Mouse (Mus musculus) hindbrain, embryonic 13.5 days (tissue): ENCODE measurements around the gene Pkp4. TPM values are rescaled to one million over a fixed set of nuclear protein-coding genes. Genes with fewer than 3 reads are reported as not detected.

Source experiments
- ATAC-seq: fragments of 200-750 bp; cut with Nextera tagmentation; 2 replicates; pipeline ENCODE4 v1.8.0; 2017; ENCODE audit warnings: moderate TSS enrichment; ENCODE audit not compliant: low FRiP score
- H3K27ac ChIP-seq: fragments of 300-500 bp; sonication (generic); 2 replicates; pipeline ENCODE4 v1.5.1; 2015; ENCODE audit warnings: inconsistent platforms, mild to moderate bottlenecking, moderate library complexity
- H3K27me3 ChIP-seq: fragments of 300-500 bp; sonication (generic); 2 replicates; pipeline ENCODE4 v1.6.1; 2015; ENCODE audit warnings: mild to moderate bottlenecking, inconsistent platforms
- H3K36me3 ChIP-seq: fragments of 300-500 bp; sonication (generic); 2 replicates; pipeline ENCODE4 v1.6.1; 2015; ENCODE audit warnings: mild to moderate bottlenecking, inconsistent platforms
- H3K4me1 ChIP-seq: fragments of 300-500 bp; sonication (generic); replicated peaks from 2 replicates; pipeline ENCODE4 v1.6.1; 2015; ENCODE audit warnings: inconsistent platforms
- H3K4me2 ChIP-seq: fragments of 300-500 bp; sonication (generic); 2 replicates; pipeline ENCODE4 v1.6.1; 2015; ENCODE audit warnings: inconsistent platforms, mild to moderate bottlenecking, moderate library complexity
- H3K4me3 ChIP-seq: fragments of 300-500 bp; sonication (generic); 2 replicates; pipeline ENCODE4 v1.5.1; 2015; ENCODE audit warnings: mild to moderate bottlenecking, inconsistent platforms
- H3K9ac ChIP-seq: fragments of 300-500 bp; sonication (generic); 2 replicates; pipeline ENCODE4 v1.6.1; 2015; ENCODE audit warnings: mild to moderate bottlenecking, inconsistent platforms
- H3K9me3 ChIP-seq: fragments of 300-500 bp; sonication (generic); 2 replicates; pipeline ENCODE4 v1.6.1; 2016; ENCODE audit warnings: inconsistent platforms
- WGBS: fragments of 180-500 bp; shearing (Covaris S2); methylation state at CpG from one replicate; pipeline ENCODE4 v1.1.7; 2015; 5-methylcytosine and 5-hydroxymethylcytosine counted together
- polyA plus RNA-seq: library from polyadenylated mRNA; unstranded; fragments of >200 nt; fragmentation: Nextera tagmentation; extraction: Ambion mirVana; gene quantifications from 2 replicates; pipeline ENCODE4 v1.2.1, GENCODE M21; 2015

Gene Pkp4
- polyA plus RNA-seq, 1 experiment from 2014 or later = 18.3 TPM

- no peak overlapping the region for H3K9ac ChIP-seq
- no peak overlapping the region for H3K4me2 ChIP-seq
- no peaks in the 10 kb centered on the region for H3K9me3 ChIP-seq
- H3K4me3 ChIP-seq = no peak overlapping the region
- H3K4me1 ChIP-seq = peaks cover 17% of the 10 kb centered on the region
- H3K36me3 ChIP-seq = no peaks in the 10 kb centered on the region
- no peaks in the 10 kb centered on the region for H3K27me3 ChIP-seq
- WGBS = 64% methylated on average over 4 of the region's 4 CpGs
- no peak overlapping the region; the same call in 1 of the 2 replicates for H3K27ac ChIP-seq
- no peak for ATAC-seq
Measured at GRCm38 (mm10) chr2:59207240-59207639, 46.6 kb downstream of the Pkp4 start.

- Histone ChIP-seq H3K4me3 (no peak overlapping the region), H3K9me3 (no peaks in the 10 kb centered on the region), H3K36me3 (no peaks in the 10 kb centered on the region), H3K4me1 (peaks cover 16% of the 10 kb centered on the region), H3K9ac (no peak overlapping the region), H3K27ac (no peak overlapping the region), H3K27me3 (no peaks in the 10 kb centered on the region), H3K4me2 (no peak overlapping the region)
- ATAC-seq = no peak
- 41% methylated on average over 5 of the region's 5 CpGs for WGBS
Measured at GRCm38 (mm10) chr2:59207725-59208124, 47.1 kb downstream of the Pkp4 start.

GRCm38 (mm10) chr2:59208276-59208675, 47.6 kb downstream of the Pkp4 start:
- no peak overlapping the region for H3K4me3 ChIP-seq
- H3K27ac ChIP-seq = no peak overlapping the region
- H3K4me2 ChIP-seq = no peak overlapping the region
- no peaks in the 10 kb centered on the region for H3K9me3 ChIP-seq
- H3K4me1 ChIP-seq = peaks cover 10% of the 10 kb centered on the region
- no peaks in the 10 kb centered on the region for H3K27me3 ChIP-seq
- ATAC-seq = no peak
- no peaks in the 10 kb centered on the region for H3K36me3 ChIP-seq
- H3K9ac ChIP-seq = no peak overlapping the region
- 84% methylated on average over 9 of the region's 9 CpGs for WGBS

- no peak overlapping the region for H3K4me3 ChIP-seq
- no peaks in the 10 kb centered on the region for H3K27me3 ChIP-seq
- H3K9ac ChIP-seq = no peak overlapping the region
- ATAC-seq = no peak
- H3K27ac ChIP-seq = no peak overlapping the region
- H3K9me3 ChIP-seq = no peaks in the 10 kb centered on the region
- H3K4me1 ChIP-seq = peaks cover 4% of the 10 kb centered on the region; the same call in 1 of the 2 replicates
- WGBS = 94% methylated on average over 5 of the region's 5 CpGs
- no peak overlapping the region for H3K4me2 ChIP-seq
- no peaks in the 10 kb centered on the region for H3K36me3 ChIP-seq
Measured at GRCm38 (mm10) chr2:59211051-59211450, 50.4 kb downstream of the Pkp4 start.

- H3K4me1 ChIP-seq = 0 out of 2 replicates have a peak, but pooled peaks cover under 1% of the 10 kb centered on the region
- no peaks in the 10 kb centered on the region for H3K27me3 ChIP-seq
- no peaks in the 10 kb centered on the region for H3K9me3 ChIP-seq
- no peak overlapping the region for H3K4me3 ChIP-seq
- no peak overlapping the region for H3K9ac ChIP-seq
- no peak for ATAC-seq
- H3K27ac ChIP-seq = no peak overlapping the region
- no peaks in the 10 kb centered on the region for H3K36me3 ChIP-seq
- WGBS = 86% methylated on average over 4 of the region's 4 CpGs
- no peak overlapping the region for H3K4me2 ChIP-seq
Measured at GRCm38 (mm10) chr2:59212430-59212829, 51.8 kb downstream of the Pkp4 start.

- no peak for ATAC-seq
- Histone ChIP-seq H3K9me3 (no peaks in the 10 kb centered on the region), H3K36me3 (no peaks in the 10 kb centered on the region), H3K27me3 (no peaks in the 10 kb centered on the region), H3K4me2 (no peak overlapping the region), H3K9ac (no peak overlapping the region), H3K4me3 (no peak overlapping the region), H3K4me1 (no peaks in the 10 kb centered on the region), H3K27ac (no peak overlapping the region)
- WGBS = 94% methylated on average over 1 of the region's 1 CpGs
Measured at GRCm38 (mm10) chr2:59212846-59213245, 52.2 kb downstream of the Pkp4 start.

GRCm38 (mm10) chr2:59217931-59218330, 57.3 kb downstream of the Pkp4 start:
- H3K4me1 ChIP-seq = 0 out of 2 replicates have a peak, but pooled peaks cover 4% of the 10 kb centered on the region
- H3K4me3 ChIP-seq = no peak overlapping the region
- no peak for ATAC-seq
- H3K27me3 ChIP-seq = no peaks in the 10 kb centered on the region
- H3K9ac ChIP-seq = no peak overlapping the region
- no peak overlapping the region for H3K4me2 ChIP-seq
- H3K36me3 ChIP-seq = no peaks in the 10 kb centered on the region
- no peak overlapping the region for H3K27ac ChIP-seq
- 88% methylated on average over 6 of the region's 6 CpGs for WGBS
- H3K9me3 ChIP-seq = no peaks in the 10 kb centered on the region

GRCm38 (mm10) chr2:59219997-59220789, 59.5 kb downstream of the Pkp4 start:
- H3K27me3 ChIP-seq = no peaks in the 10 kb centered on the region
- 77% methylated on average over 9 of the region's 9 CpGs for WGBS
- no peak overlapping the region for H3K4me2 ChIP-seq
- no peak for ATAC-seq
- no peak overlapping the region for H3K9ac ChIP-seq
- H3K4me3 ChIP-seq = no peak overlapping the region
- H3K4me1 ChIP-seq = 0 out of 2 replicates have a peak, but pooled peaks cover 4% of the 10 kb centered on the region
- H3K9me3 ChIP-seq = no peaks in the 10 kb centered on the region
- no peaks in the 10 kb centered on the region for H3K36me3 ChIP-seq
- H3K27ac ChIP-seq = peak overlapping the region; percentile 12

- no peaks in the 10 kb centered on the region for H3K9me3 ChIP-seq
- H3K27me3 ChIP-seq = no peaks in the 10 kb centered on the region
- no peak overlapping the region for H3K4me3 ChIP-seq
- 94% methylated on average over 4 of the region's 4 CpGs for WGBS
- no peaks in the 10 kb centered on the region for H3K36me3 ChIP-seq
- H3K9ac ChIP-seq = no peak overlapping the region
- H3K27ac ChIP-seq = no peak overlapping the region
- ATAC-seq = no peak
- no peaks in the 10 kb centered on the region for H3K4me1 ChIP-seq
- no peak overlapping the region for H3K4me2 ChIP-seq
Measured at GRCm38 (mm10) chr2:59226383-59226782, 65.7 kb downstream of the Pkp4 start.

GRCm38 (mm10) chr2:59227011-59227410, 66.4 kb downstream of the Pkp4 start:
- no peak overlapping the region for H3K4me3 ChIP-seq
- no peak for ATAC-seq
- 83% methylated on average over 3 of the region's 3 CpGs for WGBS
- no peak overlapping the region for H3K4me2 ChIP-seq
- peaks cover 3% of the 10 kb centered on the region; the same call in 1 of the 2 replicates for H3K36me3 ChIP-seq
- H3K27me3 ChIP-seq = no peaks in the 10 kb centered on the region
- no peaks in the 10 kb centered on the region for H3K9me3 ChIP-seq
- H3K4me1 ChIP-seq = no peaks in the 10 kb centered on the region
- H3K9ac ChIP-seq = no peak overlapping the region
- no peak overlapping the region for H3K27ac ChIP-seq

GRCm38 (mm10) chr2:59227508-59228263, 67.0 kb downstream of the Pkp4 start:
- H3K4me1 ChIP-seq = no peaks in the 10 kb centered on the region
- H3K9me3 ChIP-seq = no peaks in the 10 kb centered on the region
- H3K27me3 ChIP-seq = no peaks in the 10 kb centered on the region
- no peak overlapping the region for H3K9ac ChIP-seq
- H3K4me3 ChIP-seq = no peak overlapping the region
- WGBS = 85% methylated on average over 8 of the region's 8 CpGs
- no peak overlapping the region for H3K27ac ChIP-seq
- H3K4me2 ChIP-seq = no peak overlapping the region
- H3K36me3 ChIP-seq = peaks cover 7% of the 10 kb centered on the region; the same call in 1 of the 2 replicates
- no peak for ATAC-seq

- Histone ChIP-seq H3K27me3 (no peaks in the 10 kb centered on the region), H3K27ac (no peak overlapping the region), H3K9ac (no peak overlapping the region), H3K36me3 (peaks cover 7% of the 10 kb centered on the region; the same call in 1 of the 2 replicates), H3K4me1 (no peaks in the 10 kb centered on the region), H3K4me3 (no peak overlapping the region), H3K4me2 (no peak overlapping the region), H3K9me3 (no peaks in the 10 kb centered on the region)
- WGBS = 90% methylated on average over 11 of the region's 11 CpGs
- ATAC-seq = no peak
Measured at GRCm38 (mm10) chr2:59229250-59229895, 68.7 kb downstream of the Pkp4 start.
